Mouse (Mus musculus) kidney, postnatal 0 days (tissue): ENCODE data around the gene Plekha4. TPM values are rescaled to one million over a fixed set of nuclear protein-coding genes. Genes with fewer than 3 reads are reported as not detected.

ENCODE experiments used
- ATAC-seq: fragments of 200-750 bp; cut with Nextera tagmentation; replicated peaks from 2 replicates; pipeline ENCODE4 v1.8.0; 2017; ENCODE audit warnings: low read depth, moderate number of reproducible peaks, moderate TSS enrichment, moderate library complexity; ENCODE audit not compliant: low FRiP score
- DNase-seq: peaks from one replicate; pipeline ENCODE4 v3.0.0-alpha.2; 2016; ENCODE audit warnings: low spot score
- H3K27ac ChIP-seq: fragments of 300-500 bp; sonication (generic); 2 replicates; pipeline ENCODE4 v1.5.1; 2014; ENCODE audit warnings: mild to moderate bottlenecking
- H3K27me3 ChIP-seq: fragments of 300-500 bp; sonication (generic); 2 replicates; pipeline ENCODE4 v1.6.1; 2014; ENCODE audit warnings: low read length, mixed read lengths; ENCODE audit not compliant: insufficient read depth
- H3K36me3 ChIP-seq: fragments of 300-500 bp; sonication (generic); 2 replicates; pipeline ENCODE4 v1.6.1; 2014; ENCODE audit warnings: low read length, mixed read lengths; ENCODE audit not compliant: insufficient read depth
- H3K4me1 ChIP-seq: fragments of 300-500 bp; sonication (generic); replicated peaks from 2 replicates; pipeline ENCODE4 v1.6.1; 2014; ENCODE audit warnings: antibody characterized with exemption, low read length, mixed read lengths; ENCODE audit not compliant: insufficient read depth
- H3K4me2 ChIP-seq: fragments of 300-500 bp; sonication (generic); 2 replicates; pipeline ENCODE4 v1.6.1; 2014; ENCODE audit warnings: mild to moderate bottlenecking, low read length, moderate library complexity, mixed read lengths
- H3K4me3 ChIP-seq: fragments of 300-500 bp; sonication (generic); replicated peaks from 2 replicates; pipeline ENCODE4 v1.5.1; 2014; ENCODE audit warnings: low read depth, low read length
- H3K9ac ChIP-seq: fragments of 300-500 bp; sonication (generic); 2 replicates; pipeline ENCODE4 v1.6.1; 2014; ENCODE audit warnings: low read depth, low read length
- H3K9me3 ChIP-seq: fragments of 300-500 bp; sonication (generic); replicated peaks from 2 replicates; pipeline ENCODE4 v1.6.1; 2016; ENCODE audit warnings: low read length, inconsistent platforms, mixed read lengths
- CTCF ChIP-seq: IDR thresholded peaks from 2 replicates; pipeline ENCODE4 v1.5.1; 2016; ENCODE audit warnings: antibody characterized with exemption, low read depth, mild to moderate bottlenecking, moderate library complexity
- WGBS: fragments of 180-500 bp; shearing (Covaris S2); extraction: QIAGEN DNeasy Blood & Tissue Kit; methylation state at CpG from one replicate; pipeline ENCODE4 v1.1.7; 2014; 5-methylcytosine and 5-hydroxymethylcytosine counted together
- polyA plus RNA-seq: library from polyadenylated mRNA; unstranded; fragments of >200 nt; fragmentation: Nextera tagmentation; extraction: Ambion mirVana; gene quantifications from 2 replicates; pipeline ENCODE4 v1.2.1, GENCODE M21; 2015

The Plekha4 gene
- polyA plus RNA-seq, 1 experiment from 2014 or later: 5.8 TPM

DNA sequence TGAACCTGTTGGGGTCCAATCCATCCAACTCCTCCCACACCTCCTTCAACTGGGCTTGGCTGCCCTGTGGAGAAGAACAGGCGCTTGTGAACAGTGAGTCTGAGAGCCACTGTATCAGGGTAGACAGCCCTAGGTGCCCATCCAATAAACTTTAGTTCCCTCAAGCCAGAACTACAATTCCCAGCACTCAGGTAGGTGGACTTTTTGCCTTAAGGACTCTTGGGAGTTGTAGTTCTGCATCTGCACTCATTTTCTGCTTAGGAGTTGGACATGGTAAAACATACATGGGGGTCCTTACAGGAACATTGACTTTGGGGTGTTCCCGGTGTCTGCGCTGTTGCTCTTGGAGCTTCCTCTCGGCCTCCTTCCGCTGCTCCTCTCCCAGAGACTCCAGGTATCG, 27.7 kb upstream of the Plekha4 start:
- ATAC-seq: no peak
- Histone ChIP-seq H3K27ac (no peak overlapping the region), H3K4me1 (no peaks in the 10 kb centered on the region), H3K4me2 (no peak overlapping the region), H3K9me3 (no peaks in the 10 kb centered on the region), H3K36me3 (peaks cover 73% of the 10 kb centered on the region), H3K27me3 (no peaks in the 10 kb centered on the region), H3K9ac (no peak overlapping the region), H3K4me3 (no peak overlapping the region)
- no peak for TF ChIP-seq CTCF
- DNase-seq: no peak
- 97% methylated on average over 6 of the region's 6 CpGs for WGBS

DNA sequence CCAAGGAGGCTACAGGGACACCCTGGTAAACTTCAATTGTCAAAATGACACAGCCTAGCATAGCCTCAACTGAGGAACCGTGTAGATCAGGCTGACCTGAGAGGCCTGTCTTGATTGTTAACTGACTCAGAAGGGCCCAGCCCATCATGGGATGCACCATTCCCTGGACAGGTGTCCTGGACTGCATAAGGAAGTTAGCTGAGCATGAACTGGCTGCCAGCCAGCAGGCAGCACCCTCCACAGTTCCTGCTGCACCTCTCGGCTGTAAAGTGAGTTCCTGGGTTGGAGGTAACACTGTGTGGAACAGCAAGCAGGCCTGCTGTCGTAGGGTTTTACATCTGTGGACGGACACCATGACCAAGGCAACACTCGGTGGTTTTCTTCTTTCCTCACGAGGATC, 18.5 kb upstream of the Plekha4 start:
- ATAC-seq: no peak
- no peak overlapping the region for H3K9ac ChIP-seq
- no peaks in the 10 kb centered on the region for H3K9me3 ChIP-seq
- H3K4me2 ChIP-seq: no peak overlapping the region
- H3K27ac ChIP-seq: no peak overlapping the region
- no peak for TF ChIP-seq CTCF
- no peaks in the 10 kb centered on the region for H3K27me3 ChIP-seq
- WGBS: 82% methylated on average over 6 of the region's 6 CpGs
- no peak for DNase-seq
- 0 out of 2 replicates have a peak, but pooled peaks cover 4% of the 10 kb centered on the region for H3K36me3 ChIP-seq
- H3K4me3 ChIP-seq: no peak overlapping the region
- peaks cover 14% of the 10 kb centered on the region for H3K4me1 ChIP-seq

DNA sequence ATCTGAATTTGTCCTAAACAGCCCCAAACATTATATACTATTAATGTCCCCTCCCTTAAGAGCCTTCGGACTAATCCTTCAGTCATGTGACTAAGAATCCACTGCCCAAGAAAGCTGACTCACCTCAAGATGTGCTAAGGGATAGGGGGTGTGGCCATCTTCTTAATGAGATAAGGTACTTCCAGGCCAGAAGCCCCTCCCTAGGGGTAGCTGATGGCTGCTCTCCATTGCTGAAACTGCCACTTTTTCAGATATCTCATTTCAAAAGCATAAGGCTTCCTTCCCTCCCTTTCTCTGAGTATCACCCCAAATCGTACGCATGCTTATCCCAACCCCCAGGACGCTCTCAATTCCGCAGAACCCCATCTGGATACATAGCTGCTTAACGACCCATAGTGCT, 17.6 kb upstream of the Plekha4 start:
- Histone ChIP-seq H3K9ac (peak overlapping the region; percentile 75; the same call in 1 of the 2 replicates), H3K4me2 (peak overlapping the region; percentile 79), H3K9me3 (no peaks in the 10 kb centered on the region), H3K36me3 (no peaks in the 10 kb centered on the region), H3K27ac (no peak overlapping the region), H3K27me3 (no peaks in the 10 kb centered on the region), H3K4me1 (peaks cover 14% of the 10 kb centered on the region), H3K4me3 (0 out of 2 replicates have a peak overlapping the region, but pooled peaks have one; percentile 69)
- WGBS: 40% methylated on average over 6 of the region's 6 CpGs
- DNase-seq: no peak
- no peak for ATAC-seq
- no peak for TF ChIP-seq CTCF

DNA sequence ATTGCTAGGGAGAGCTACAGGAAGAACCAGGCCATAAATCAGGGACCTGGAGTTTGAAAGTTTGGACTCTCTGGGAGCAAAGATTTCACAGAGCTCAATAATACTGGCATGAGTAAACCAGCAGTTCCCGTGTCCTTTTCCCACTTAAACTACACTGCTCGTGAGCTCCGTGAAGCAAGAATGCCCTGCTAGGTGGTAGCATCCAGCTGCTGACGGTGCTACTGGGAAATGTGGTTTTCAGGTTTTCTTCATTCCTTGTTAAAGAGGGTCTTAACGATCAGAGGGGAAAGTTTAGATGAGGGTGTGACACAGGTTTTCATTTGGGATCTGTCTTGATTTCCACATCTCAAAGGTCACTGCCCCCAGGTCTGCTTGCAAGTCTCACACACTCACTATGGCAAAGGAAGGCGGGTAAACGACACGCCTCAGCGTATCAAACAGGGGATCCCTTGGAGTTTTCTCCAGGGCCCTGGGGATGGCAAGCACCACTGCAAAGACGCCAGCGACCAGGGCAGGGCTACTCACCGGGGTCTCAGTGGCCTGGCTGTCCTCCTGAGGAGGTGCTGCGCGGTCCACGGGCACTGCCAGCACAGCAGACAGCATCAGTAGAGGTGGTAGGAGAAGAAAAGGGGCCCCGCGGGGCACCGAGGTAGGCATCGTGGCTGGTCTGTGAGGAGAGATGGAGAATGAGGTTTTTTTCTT, 16.8 kb upstream of the Plekha4 start:
- WGBS: 14% methylated on average over 19 of the region's 19 CpGs
- Histone ChIP-seq H3K9me3 (no peaks in the 10 kb centered on the region), H3K4me3 (peak overlapping the region; percentile 69), H3K9ac (peak overlapping the region; percentile 75), H3K27ac (peak overlapping the region; percentile 92), H3K4me2 (peak overlapping the region; percentile 79), H3K27me3 (no peaks in the 10 kb centered on the region), H3K4me1 (peaks cover 14% of the 10 kb centered on the region), H3K36me3 (no peaks in the 10 kb centered on the region)
- ATAC-seq (0 out of 2 replicates have a peak, but pooled peaks have one; percentile 3), DNase-seq (no peak)
- no peak for TF ChIP-seq CTCF

DNA sequence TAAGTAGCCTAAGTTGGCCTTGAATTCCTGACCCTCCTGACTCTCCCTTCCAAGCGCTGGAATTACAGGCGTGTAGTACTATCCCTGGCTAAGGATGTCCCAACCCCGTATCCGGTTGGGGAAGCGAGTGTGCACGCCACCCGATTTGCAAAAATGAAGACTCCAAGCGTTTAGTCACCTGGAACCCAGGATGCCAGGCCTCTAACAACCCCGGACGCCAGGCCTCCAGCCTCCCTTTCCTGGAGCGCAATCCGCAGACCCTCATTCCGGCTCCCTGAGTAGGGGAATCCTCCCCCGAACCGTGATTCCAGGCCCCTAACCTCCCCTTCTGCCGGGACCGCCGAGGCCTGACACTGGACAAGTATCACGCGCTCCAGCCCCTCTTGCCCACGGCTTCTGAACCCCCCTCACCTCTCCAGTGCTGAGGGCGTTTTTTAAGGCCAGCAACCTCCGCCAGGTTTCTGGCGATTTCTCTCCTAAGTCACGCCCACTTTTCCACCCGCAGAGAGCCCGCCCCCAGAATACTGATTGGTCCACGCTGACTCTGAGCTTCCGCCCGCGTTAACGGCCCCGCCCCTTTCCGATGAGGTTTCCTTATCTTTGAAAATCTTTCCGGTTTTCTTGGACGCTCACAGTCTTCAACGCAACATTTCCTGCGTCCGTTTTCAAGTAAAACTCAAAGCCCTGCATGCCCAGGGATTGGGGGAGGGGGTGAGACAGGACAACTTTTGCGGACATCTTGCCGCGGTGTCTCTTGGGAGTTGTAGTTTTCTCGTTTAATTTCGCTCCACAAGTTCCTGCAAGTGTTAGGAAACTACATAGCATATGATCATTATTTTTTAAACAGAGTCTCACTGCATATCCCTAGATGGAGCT, 16.0 kb upstream of the Plekha4 start, which contains the start of gene Nucb1:
Gene Nucb1 (minus strand): TSS at position 495 of the 876 bp plus-strand sequence.
- no peak for TF ChIP-seq CTCF
- H3K4me1 ChIP-seq: peaks cover 14% of the 10 kb centered on the region
- peak within 1 kb of the TSS; percentile 69 for H3K4me3 ChIP-seq
- ATAC-seq (peak; percentile 88), DNase-seq (peak; percentile 99)
- H3K4me2 ChIP-seq: peak within 1 kb of the TSS; percentile 79
- no peaks in the 10 kb centered on the region for H3K36me3 ChIP-seq
- H3K27me3 ChIP-seq: no peaks in the 10 kb centered on the region
- H3K27ac ChIP-seq: peak within 1 kb of the TSS; percentile 92
- peak within 1 kb of the TSS; percentile 75 for H3K9ac ChIP-seq
- no peaks in the 10 kb centered on the region for H3K9me3 ChIP-seq
- WGBS: under 1% methylated on average over 44 of the region's 44 CpGs

DNA sequence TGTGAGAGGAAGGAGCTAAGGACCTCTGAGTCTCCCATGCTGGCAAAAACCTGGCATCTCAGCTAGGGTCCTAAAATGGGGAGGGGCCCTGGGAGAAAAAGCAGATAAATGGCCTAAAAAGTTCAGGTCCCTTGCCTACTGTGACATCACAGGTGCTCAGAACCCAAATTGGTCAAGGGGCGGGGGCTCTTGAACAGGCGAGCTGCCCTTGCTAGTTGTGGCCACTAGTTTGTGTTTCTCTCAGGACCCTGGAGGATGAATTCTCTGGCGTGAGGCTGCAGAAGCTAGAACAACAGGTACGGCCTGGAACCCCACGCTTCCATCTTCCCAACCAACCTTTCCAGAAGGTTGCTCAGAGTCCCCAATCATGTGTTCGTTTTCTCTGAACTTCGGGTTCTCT, 11.7 kb upstream of the Plekha4 start:
- 78% methylated on average over 7 of the region's 7 CpGs for WGBS
- DNase-seq (no peak), ATAC-seq (no peak)
- H3K4me1 ChIP-seq: peaks cover 4% of the 10 kb centered on the region; the same call in 1 of the 2 replicates
- H3K27me3 ChIP-seq: no peaks in the 10 kb centered on the region
- H3K9me3 ChIP-seq: no peaks in the 10 kb centered on the region
- H3K4me2 ChIP-seq: no peak overlapping the region
- no peak for TF ChIP-seq CTCF
- H3K4me3 ChIP-seq: no peak overlapping the region
- no peak overlapping the region for H3K27ac ChIP-seq
- no peak overlapping the region for H3K9ac ChIP-seq
- H3K36me3 ChIP-seq: no peaks in the 10 kb centered on the region
